Mouse (Mus musculus): ENCODE results near the gene N4bp2l1.
A peak's percentile ranks its signal among the peaks of the same experiment; 100 is the strongest.

N4bp2l1 gene

GRCm38 (mm10) chr5:150598202-150599119, 1.5 kb upstream of the N4bp2l1 start:
- no peak for DNase-seq (ENCODE audit: low spot score in 2 of 2)

- DNase-seq (ENCODE audit: low spot score in 2 of 2): peak in 1 of 2 experiments; percentile 54
Measured at GRCm38 (mm10) chr5:150595366-150596016, 1.5 kb downstream of the N4bp2l1 start.

GRCm38 (mm10) chr5:150594649-150595339, 2.2 kb downstream of the N4bp2l1 start:
- peak in 1 of 2 experiments; percentile 50 for DNase-seq (ENCODE audit: low spot score in 2 of 2)

- DNase-seq (ENCODE audit: low spot score in 2 of 2): peak; percentile 64 to 72
Measured at GRCm38 (mm10) chr5:150593756-150594648, 3.0 kb downstream of the N4bp2l1 start.

GRCm38 (mm10) chr5:150592904-150593755, 3.9 kb downstream of the N4bp2l1 start:
- DNase-seq (ENCODE audit: low spot score in 2 of 2): peak; percentile 68 to 69

- no peak for DNase-seq (ENCODE audit: low spot score in 2 of 2)
Measured at GRCm38 (mm10) chr5:150592186-150592903, 4.6 kb downstream of the N4bp2l1 start.

- no peak for DNase-seq (ENCODE audit: low spot score in 2 of 2)
Measured at GRCm38 (mm10) chr5:150589945-150590344, 7.0 kb downstream of the N4bp2l1 start.

- DNase-seq (ENCODE audit: low spot score in 2 of 2): no peak
Measured at GRCm38 (mm10) chr5:150584337-150584729, 12.7 kb downstream of the N4bp2l1 start.

GRCm38 (mm10) chr5:150583622-150584336, 13.2 kb downstream of the N4bp2l1 start:
- DNase-seq (ENCODE audit: low spot score in 2 of 2): no peak

- DNase-seq (ENCODE audit: low spot score in 2 of 2): no peak
Measured at GRCm38 (mm10) chr5:150583181-150583580, 13.8 kb downstream of the N4bp2l1 start.

- no peak for DNase-seq (ENCODE audit: low spot score in 2 of 2)
Measured at GRCm38 (mm10) chr5:150581180-150581579, 15.8 kb downstream of the N4bp2l1 start.

GRCm38 (mm10) chr5:150578613-150579171, 18.3 kb downstream of the N4bp2l1 start:
- no peak for DNase-seq (ENCODE audit: low spot score in 2 of 2)

- no peak for DNase-seq (ENCODE audit: low spot score in 2 of 2)
Measured at GRCm38 (mm10) chr5:150576832-150577231, 20.2 kb downstream of the N4bp2l1 start.

- no peak for DNase-seq (ENCODE audit: low spot score in 2 of 2)
Measured at GRCm38 (mm10) chr5:150574885-150575284, 22.1 kb downstream of the N4bp2l1 start.

GRCm38 (mm10) chr5:150574403-150574802, 22.6 kb downstream of the N4bp2l1 start:
- no peak for DNase-seq (ENCODE audit: low spot score in 2 of 2)

GRCm38 (mm10) chr5:150570496-150571219, 26.3 kb downstream of the N4bp2l1 start:
- no peak for DNase-seq (ENCODE audit: low spot score in 2 of 2)

- DNase-seq (ENCODE audit: low spot score in 2 of 2): no peak
Measured at GRCm38 (mm10) chr5:150566971-150567370, 30.0 kb downstream of the N4bp2l1 start.

GRCm38 (mm10) chr5:150566226-150566625, 30.8 kb downstream of the N4bp2l1 start:
- no peak for DNase-seq (ENCODE audit: low spot score in 2 of 2)
